Mouse (Mus musculus): Measurements from ENCODE around the gene Rps16.

DNA sequence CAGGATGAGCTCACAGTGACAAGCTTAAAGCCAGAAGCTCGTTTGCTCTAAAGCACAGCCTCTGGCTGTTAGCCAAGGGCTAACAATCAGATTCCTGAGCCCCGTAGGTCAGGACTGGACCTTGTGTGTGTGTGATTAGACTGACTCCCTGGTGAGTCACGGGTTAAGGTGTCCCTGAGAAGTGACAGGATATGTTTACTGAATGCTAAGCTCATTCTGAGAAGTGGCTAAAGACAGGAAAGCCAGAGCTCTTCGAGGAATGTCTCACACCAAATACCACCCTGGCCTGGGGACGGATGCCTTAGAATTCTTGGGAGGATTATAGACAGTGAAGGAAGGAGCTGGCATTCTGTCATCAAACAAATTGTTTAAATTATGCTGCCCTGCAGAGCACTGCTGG lies 7.5 kb downstream of the Rps16 start:
- TF ChIP-seq CTCF (IDR thresholded peaks at IDR 0.05; ENCODE audit: low read depth) (no peak), EP300 (IDR thresholded peaks at IDR 0.05; ENCODE audit: low read depth) (no peak)
